Mouse (Mus musculus) intestine, postnatal 0 days (tissue): ENCODE results near the gene Patl2. TPM values are rescaled to one million over a fixed set of nuclear protein-coding genes. Genes with fewer than 3 reads are reported as not detected.
A peak's percentile ranks its signal among the peaks of the same experiment; 100 is the strongest.

Source experiments
- ATAC-seq: fragments of 200-750 bp; cut with Nextera tagmentation; 2 replicates; pipeline ENCODE4 v1.8.0; 2017; ENCODE audit warnings: mild to moderate bottlenecking, moderate TSS enrichment, moderate library complexity
- H3K27ac ChIP-seq: fragments of 300-500 bp; sonication (generic); 2 replicates; pipeline ENCODE4 v1.5.1; 2014; ENCODE audit warnings: mild to moderate bottlenecking, low read depth, low read length, moderate library complexity
- H3K27me3 ChIP-seq: fragments of 300-500 bp; sonication (generic); replicated peaks from 2 replicates; pipeline ENCODE4 v1.6.1; 2014; ENCODE audit warnings: low read length, mixed read lengths; ENCODE audit not compliant: control insufficient read depth, insufficient read depth
- H3K36me3 ChIP-seq: fragments of 300-500 bp; sonication (generic); 2 replicates; pipeline ENCODE4 v1.6.1; 2014; ENCODE audit warnings: mild to moderate bottlenecking, moderate library complexity; ENCODE audit not compliant: control insufficient read depth, insufficient read depth
- H3K4me1 ChIP-seq: fragments of 300-500 bp; sonication (generic); replicated peaks from 2 replicates; pipeline ENCODE4 v1.6.1; 2014; ENCODE audit warnings: antibody characterized with exemption, low read length, mixed read lengths; ENCODE audit not compliant: control insufficient read depth, insufficient read depth
- H3K4me2 ChIP-seq: fragments of 300-500 bp; sonication (generic); replicated peaks from 2 replicates; pipeline ENCODE4 v1.6.1; 2014; ENCODE audit warnings: low read depth, mild to moderate bottlenecking, moderate library complexity
- H3K4me3 ChIP-seq: fragments of 300-500 bp; sonication (generic); 2 replicates; pipeline ENCODE4 v1.5.1; 2014; ENCODE audit warnings: low read depth, low read length
- H3K9ac ChIP-seq: fragments of 300-500 bp; sonication (generic); 2 replicates; pipeline ENCODE4 v1.6.1; 2014; ENCODE audit warnings: mild to moderate bottlenecking, low read depth, low read length
- H3K9me3 ChIP-seq: fragments of 300-500 bp; sonication (generic); 2 replicates; pipeline ENCODE4 v1.6.1; 2016; ENCODE audit warnings: mixed run types; ENCODE audit not compliant: control insufficient read depth
- CTCF ChIP-seq: sonication (generic); IDR thresholded peaks from 2 replicates; pipeline ENCODE4 v1.5.1; 2016; ENCODE audit warnings: low read depth, mild to moderate bottlenecking, control low read depth, antibody characterized with exemption, moderate library complexity
- WGBS: fragments of 180-500 bp; shearing (Covaris S2); extraction: QIAGEN DNeasy Blood & Tissue Kit; methylation state at CpG from one replicate; pipeline ENCODE4 v1.1.7; 2014; 5-methylcytosine and 5-hydroxymethylcytosine counted together
- polyA plus RNA-seq: library from polyadenylated mRNA; unstranded; fragments of >200 nt; fragmentation: Nextera tagmentation; extraction: Ambion mirVana; gene quantifications from 2 replicates; pipeline ENCODE4 v1.2.1, GENCODE M21; 2015

Patl2 gene
- polyA plus RNA-seq, 1 experiment from 2014 or later, result 0.04 TPM

GRCm38 (mm10) chr2:122162529-122162928, 23.5 kb downstream of the Patl2 start:
- no peak overlapping the region for H3K9ac ChIP-seq
- WGBS, result 85% methylated on average over 2 of the region's 2 CpGs
- no peaks in the 10 kb centered on the region for H3K27me3 ChIP-seq
- no peak for TF ChIP-seq CTCF
- no peak overlapping the region for H3K27ac ChIP-seq
- no peak overlapping the region for H3K4me3 ChIP-seq
- H3K36me3 ChIP-seq, result no peaks in the 10 kb centered on the region
- H3K4me1 ChIP-seq, result no peaks in the 10 kb centered on the region; the same call in 1 of the 2 replicates
- no peaks in the 10 kb centered on the region for H3K9me3 ChIP-seq
- no peak for ATAC-seq
- H3K4me2 ChIP-seq, result no peak overlapping the region

GRCm38 (mm10) chr2:122161542-122161941, 24.4 kb downstream of the Patl2 start:
- Histone ChIP-seq H3K4me1 (no peaks in the 10 kb centered on the region; the same call in 1 of the 2 replicates), H3K27me3 (no peaks in the 10 kb centered on the region), H3K4me3 (no peak overlapping the region), H3K27ac (no peak overlapping the region), H3K4me2 (no peak overlapping the region), H3K36me3 (no peaks in the 10 kb centered on the region), H3K9me3 (no peaks in the 10 kb centered on the region), H3K9ac (no peak overlapping the region)
- no peak for ATAC-seq
- WGBS, result 45% methylated on average over 4 of the region's 4 CpGs
- no peak for TF ChIP-seq CTCF

GRCm38 (mm10) chr2:122160680-122161079, 25.3 kb downstream of the Patl2 start, which contains the start of gene Trim69:
TSS of gene Trim69 (plus strand) at chr2:122160700.
- Histone ChIP-seq H3K27me3 (no peaks in the 10 kb centered on the region), H3K4me1 (no peaks in the 10 kb centered on the region; the same call in 1 of the 2 replicates), H3K9ac (no peak within 1 kb of the TSS), H3K27ac (no peak within 1 kb of the TSS), H3K9me3 (no peaks in the 10 kb centered on the region), H3K36me3 (no peaks in the 10 kb centered on the region), H3K4me3 (no peak within 1 kb of the TSS), H3K4me2 (no peak within 1 kb of the TSS)
- peak; percentile 96 for TF ChIP-seq CTCF
- peak; percentile 48; the same call in 1 of the 2 replicates for ATAC-seq
- WGBS, result 32% methylated on average over 2 of the region's 2 CpGs

DNA sequence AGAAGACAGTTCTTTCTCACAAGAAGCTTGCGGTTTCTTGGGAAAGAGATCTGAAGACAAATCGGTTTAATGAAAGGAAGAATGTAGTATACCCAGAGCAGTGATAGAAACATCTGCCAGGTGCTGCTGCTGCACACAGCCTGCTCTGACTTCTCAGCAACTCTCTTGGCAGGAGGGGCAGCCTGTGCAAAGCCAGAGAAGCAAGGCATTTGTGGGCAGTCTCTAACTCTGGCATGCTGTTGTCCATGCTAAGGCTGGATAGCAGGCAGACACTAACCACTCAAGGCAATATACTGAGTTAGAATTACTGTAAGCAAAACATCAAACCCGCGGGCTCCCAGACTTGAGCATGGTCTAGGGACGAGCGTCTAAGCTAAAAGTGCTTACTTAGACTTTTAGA, 26.3 kb downstream of the Patl2 start:
- no peak overlapping the region for H3K4me3 ChIP-seq
- WGBS, result 77% methylated on average over 6 of the region's 6 CpGs
- H3K36me3 ChIP-seq, result peaks cover 7% of the 10 kb centered on the region; the same call in 1 of the 2 replicates
- no peaks in the 10 kb centered on the region; the same call in 1 of the 2 replicates for H3K4me1 ChIP-seq
- H3K9ac ChIP-seq, result no peak overlapping the region
- H3K9me3 ChIP-seq, result no peaks in the 10 kb centered on the region
- ATAC-seq, result no peak
- H3K4me2 ChIP-seq, result no peak overlapping the region
- H3K27me3 ChIP-seq, result no peaks in the 10 kb centered on the region
- H3K27ac ChIP-seq, result no peak overlapping the region
- TF ChIP-seq CTCF, result no peak

- Histone ChIP-seq H3K9me3 (no peaks in the 10 kb centered on the region), H3K36me3 (peaks cover 15% of the 10 kb centered on the region), H3K9ac (no peak overlapping the region), H3K27ac (no peak overlapping the region), H3K4me1 (no peaks in the 10 kb centered on the region; the same call in 1 of the 2 replicates), H3K4me2 (no peak overlapping the region), H3K27me3 (no peaks in the 10 kb centered on the region), H3K4me3 (no peak overlapping the region)
- WGBS, result 39% methylated on average over 6 of the region's 6 CpGs
- ATAC-seq, result no peak
- TF ChIP-seq CTCF, result no peak
These were observed 27.6 kb downstream of the Patl2 start for GRCm38 (mm10) chr2:122158362-122158802.

DNA sequence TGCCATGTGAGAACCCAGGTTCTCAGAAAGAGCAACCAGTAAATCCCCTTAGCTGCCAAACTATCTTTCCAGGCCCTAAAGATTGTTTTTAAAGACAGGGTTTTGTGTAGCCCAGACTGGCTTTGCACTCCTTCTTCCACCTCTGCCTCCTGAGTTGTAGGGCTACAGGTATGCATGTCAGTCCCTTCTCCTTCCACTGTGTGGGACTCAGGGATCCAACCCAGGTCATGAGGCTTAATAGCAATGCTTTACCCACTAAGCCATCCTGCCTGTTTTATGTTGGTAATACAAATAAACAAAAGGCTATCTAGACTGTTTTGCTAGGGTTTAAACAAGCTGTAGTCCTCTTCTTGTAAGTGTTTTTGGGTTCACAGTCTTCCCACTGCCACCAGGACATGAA, 28.4 kb downstream of the Patl2 start:
- no peak overlapping the region for H3K4me3 ChIP-seq
- H3K27ac ChIP-seq, result no peak overlapping the region
- no peaks in the 10 kb centered on the region for H3K27me3 ChIP-seq
- H3K4me2 ChIP-seq, result no peak overlapping the region
- no peak overlapping the region for H3K9ac ChIP-seq
- peaks cover 19% of the 10 kb centered on the region for H3K36me3 ChIP-seq
- H3K4me1 ChIP-seq, result no peaks in the 10 kb centered on the region; the same call in 1 of the 2 replicates
- TF ChIP-seq CTCF, result no peak
- H3K9me3 ChIP-seq, result no peaks in the 10 kb centered on the region
- ATAC-seq, result no peak
